Mouse (Mus musculus) induced T-regulatory cell, adult 2 months (primary cell): ENCODE results near the gene Myb.
"Not testable (repeated sequence)": the region's sequence is repeated elsewhere in the genome, so short reads cannot be mapped to it uniquely, and the experiment has no call there.

Source experiments
- DNase-seq: peaks from one replicate; pipeline ENCODE4 v3.0.0-alpha.2; 2012; ENCODE audit warnings: low read depth

Gene Myb

GRCm38 (mm10) chr10:21168466-21168865, 7.7 kb upstream of the Myb start:
- DNase-seq = no peak

- DNase-seq = no peak
Measured at GRCm38 (mm10) chr10:21167842-21168241, 7.1 kb upstream of the Myb start.

DNA sequence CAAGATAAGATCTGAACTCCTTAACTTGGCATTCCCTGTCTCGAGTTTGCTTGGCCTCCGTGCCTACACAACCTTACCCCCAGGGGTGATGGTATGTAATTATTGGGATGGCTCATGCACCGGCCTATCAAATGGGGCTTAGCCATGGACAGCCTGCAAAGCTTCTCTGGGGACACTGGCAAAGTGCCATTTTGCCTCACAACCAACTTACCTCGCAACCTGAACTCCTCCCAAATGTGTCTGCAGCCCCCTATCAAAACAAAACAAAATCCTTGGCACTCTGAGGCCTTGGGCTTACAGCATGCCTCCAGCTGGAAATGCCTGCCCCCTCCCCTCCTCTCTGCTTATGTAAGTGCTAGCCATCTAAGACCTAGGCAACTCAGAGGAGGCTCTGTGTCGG, 6.4 kb upstream of the Myb start:
- DNase-seq = no peak

DNA sequence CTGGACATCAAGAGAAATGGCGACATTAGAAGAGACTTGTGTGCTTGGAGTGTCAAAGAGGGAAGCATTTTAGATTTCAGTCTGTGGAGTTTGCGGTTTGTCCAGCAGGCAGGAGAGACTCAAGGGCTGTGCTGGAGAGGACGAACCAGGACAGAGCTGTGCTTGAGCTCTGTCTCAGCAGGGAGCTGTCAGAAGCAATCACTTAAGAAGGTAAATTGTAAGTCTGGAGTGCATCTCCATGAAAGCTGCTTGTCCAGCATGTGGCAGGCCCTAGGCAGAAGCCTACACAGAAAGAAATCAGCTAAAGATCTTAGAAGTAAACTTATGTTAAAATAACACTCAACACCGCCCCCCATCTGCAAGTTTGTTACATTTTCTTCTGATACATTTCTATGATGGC, 4.6 kb upstream of the Myb start:
- no peak for DNase-seq

DNA sequence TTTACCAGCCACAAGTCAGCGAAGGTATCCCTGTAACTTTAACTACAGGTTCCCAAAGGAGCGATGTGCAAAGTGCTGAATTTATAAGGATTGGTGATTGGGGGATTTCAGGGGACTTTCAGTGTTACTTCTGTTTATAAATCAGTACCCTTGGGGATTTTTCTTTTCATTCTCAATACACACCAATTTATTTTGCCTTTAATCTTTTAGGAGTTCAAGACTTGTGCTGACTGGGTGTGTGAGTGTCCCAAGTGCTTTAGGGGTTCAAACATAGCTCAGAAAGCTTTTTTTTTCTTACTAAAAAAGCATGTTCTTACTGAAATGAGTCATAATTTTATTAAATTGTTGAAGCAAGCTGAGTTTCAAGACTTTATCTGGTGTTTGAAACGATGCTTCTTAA, 1.3 kb upstream of the Myb start:
- peak; percentile 55 for DNase-seq

- peak; percentile 73 for DNase-seq
Measured at GRCm38 (mm10) chr10:21161359-21162094, 743 bp upstream of the Myb start.

DNA sequence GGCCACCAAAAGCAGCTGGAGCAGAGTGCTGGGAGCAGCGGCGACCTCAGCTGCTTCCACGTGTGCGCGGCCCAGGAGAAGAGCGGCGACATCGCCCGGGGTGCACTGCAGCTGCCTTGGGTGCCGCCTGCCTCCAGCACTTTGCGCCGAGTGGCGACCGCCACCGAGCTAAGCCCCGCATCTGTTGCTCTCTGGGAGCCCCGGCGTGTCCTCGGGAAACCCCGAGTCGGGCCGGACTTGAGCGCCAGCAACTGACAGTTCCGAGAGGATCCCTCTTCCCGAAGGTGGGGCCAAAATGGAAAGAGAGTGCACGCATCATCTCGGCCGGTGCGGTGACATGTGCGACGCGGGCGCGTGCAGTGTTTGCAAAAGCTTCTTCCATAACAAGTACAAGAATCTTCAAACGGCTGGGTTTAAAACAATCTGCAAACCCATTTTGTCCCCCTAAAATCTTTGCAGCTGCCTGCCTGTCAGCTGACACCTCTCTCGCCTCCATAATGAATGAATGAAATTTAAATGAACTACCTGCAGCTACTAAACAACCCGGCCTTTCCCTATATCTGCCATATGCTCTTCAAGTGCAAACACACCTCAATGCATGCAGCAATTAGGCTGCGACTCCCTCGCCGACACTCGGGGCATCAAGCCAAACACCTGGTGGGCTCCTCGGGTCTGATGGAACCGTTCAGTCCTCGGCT, 938 bp downstream of the Myb start:
- DNase-seq = peak; percentile 72

DNA sequence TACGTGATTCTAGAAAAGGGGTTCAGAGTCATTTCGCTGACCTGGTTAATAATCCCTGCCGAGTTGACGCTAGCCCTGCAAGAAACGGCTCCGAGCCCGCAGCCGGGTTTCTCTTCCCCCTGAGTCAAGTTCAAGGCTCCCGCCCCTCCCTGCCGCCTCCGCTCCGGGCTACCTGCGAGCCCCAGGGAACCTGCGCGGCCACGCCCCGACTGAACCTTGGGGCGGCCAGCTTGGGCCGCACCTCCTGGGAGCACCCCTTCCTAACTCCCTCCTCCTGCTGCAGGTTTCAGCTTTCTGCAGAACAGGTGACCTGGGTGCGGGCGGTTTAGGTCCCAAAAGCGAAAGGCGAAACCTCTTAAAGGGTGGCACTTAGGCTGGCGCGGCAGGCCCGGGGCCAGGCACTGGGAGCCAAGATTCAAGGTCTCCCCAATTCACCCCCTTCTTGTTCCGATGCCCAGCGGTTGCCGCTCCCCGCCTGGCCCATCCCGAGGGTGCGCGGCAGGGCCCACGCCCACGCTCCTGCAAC, 1.8 kb downstream of the Myb start:
- peak; percentile 89 for DNase-seq

- peak; percentile 83 for DNase-seq
Measured at GRCm38 (mm10) chr10:21158111-21158917, 2.5 kb downstream of the Myb start.

- peak; percentile 57 for DNase-seq
Measured at GRCm38 (mm10) chr10:21156953-21157499, 3.8 kb downstream of the Myb start.

DNA sequence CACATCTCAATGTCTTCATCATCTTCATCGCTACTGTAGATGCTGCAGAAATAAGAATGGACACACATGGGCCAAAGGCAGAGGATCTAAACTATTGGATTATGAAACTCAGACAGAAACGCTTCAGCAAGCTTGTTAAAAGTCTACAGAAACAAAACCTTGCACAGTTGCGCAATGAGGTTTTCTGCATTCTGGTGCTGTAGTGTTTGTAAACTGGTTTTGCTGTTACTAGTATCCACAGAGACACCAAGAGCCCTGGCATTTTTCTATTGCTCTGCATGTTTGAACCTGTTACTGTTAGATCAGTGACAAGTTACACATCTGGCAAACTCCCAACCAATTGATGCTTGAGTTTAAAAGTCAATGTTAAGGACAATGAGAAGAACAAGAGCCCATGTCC, 4.4 kb downstream of the Myb start:
- DNase-seq = no peak

DNA sequence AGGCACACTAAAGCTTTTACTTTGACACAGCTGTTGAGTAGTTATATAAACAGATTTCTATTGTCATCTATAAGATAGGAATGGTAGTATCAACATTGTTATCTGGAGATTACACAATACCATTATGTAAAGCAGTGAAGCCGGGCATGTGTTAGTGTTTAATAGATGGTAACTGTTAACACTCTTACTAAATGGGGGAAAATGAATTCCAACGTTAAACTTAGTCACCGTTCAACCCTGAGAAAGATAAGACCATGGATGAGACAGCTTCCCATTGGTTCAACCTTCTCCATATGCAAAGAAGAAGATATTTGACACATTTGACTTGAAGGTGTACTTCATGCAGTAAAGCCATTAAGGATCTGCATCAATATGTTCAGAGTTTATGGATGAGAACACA, 5.9 kb downstream of the Myb start:
- DNase-seq = no peak

GRCm38 (mm10) chr10:21153433-21153832, 7.4 kb downstream of the Myb start:
- DNase-seq = no peak

DNA sequence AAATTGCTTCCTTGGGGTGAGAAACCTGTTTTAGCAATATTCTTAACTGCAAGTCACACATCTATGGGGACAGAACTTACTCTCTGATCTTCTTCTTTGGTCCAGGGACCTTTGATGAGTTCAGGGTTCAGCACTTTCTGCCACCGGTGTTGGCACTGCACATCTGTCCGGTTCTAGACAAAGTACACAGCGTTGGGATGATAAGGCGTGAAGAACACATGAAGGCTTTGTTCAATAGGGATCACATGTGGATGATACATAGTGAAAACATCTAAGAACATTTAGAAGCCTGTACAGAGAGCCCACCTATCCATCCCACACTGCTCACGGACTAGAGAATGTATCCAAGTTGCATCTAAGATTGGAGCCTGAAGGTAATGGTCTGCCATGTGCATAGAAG, 8.0 kb downstream of the Myb start:
- no peak for DNase-seq

DNA sequence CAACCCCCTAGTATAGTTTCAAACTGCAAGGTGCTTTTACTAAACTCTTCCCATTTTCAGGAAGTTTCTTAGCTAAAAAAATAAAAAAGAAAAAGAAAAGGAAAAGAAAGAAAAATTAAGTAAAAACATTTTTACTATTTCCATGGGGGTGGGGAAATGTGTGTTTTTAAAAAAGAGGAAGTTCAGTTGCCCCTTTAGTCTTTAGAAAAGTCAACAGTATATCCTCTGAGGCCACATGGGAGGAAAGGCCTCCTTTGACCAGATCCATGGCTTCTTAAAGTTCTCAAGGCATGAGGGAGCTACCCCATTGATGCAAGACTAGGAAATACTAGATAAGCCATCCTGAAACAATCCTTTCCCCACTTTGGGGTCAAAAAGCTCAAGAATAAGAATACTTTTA, 9.5 kb downstream of the Myb start:
- DNase-seq = no peak

- DNase-seq = not testable (repeated sequence)
Measured at GRCm38 (mm10) chr10:21149945-21150344, 10.8 kb downstream of the Myb start.

DNA sequence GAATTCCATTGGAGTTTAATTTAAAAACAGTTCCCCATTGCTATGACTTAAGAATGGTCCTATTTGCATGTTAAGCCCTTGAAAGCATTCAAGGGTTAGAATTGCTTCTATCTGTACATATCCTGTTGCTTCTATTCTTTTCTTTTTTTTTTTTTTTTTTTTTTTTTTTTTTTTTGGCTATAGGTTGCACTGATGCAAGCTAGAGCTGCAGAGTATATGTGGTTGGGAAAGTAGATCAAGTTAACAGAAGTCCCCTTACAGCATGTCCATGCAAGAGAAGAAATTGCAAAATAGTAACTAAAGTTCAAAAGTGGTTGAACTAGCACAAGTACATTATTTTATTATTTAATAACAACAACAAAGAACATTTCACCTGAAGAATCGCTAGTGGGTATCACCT, 14.1 kb downstream of the Myb start:
- no peak for DNase-seq

- DNase-seq = no peak
Measured at GRCm38 (mm10) chr10:21146263-21146662, 14.5 kb downstream of the Myb start.

GRCm38 (mm10) chr10:21144627-21145504, 15.9 kb downstream of the Myb start:
- DNase-seq = peak; percentile 27

DNA sequence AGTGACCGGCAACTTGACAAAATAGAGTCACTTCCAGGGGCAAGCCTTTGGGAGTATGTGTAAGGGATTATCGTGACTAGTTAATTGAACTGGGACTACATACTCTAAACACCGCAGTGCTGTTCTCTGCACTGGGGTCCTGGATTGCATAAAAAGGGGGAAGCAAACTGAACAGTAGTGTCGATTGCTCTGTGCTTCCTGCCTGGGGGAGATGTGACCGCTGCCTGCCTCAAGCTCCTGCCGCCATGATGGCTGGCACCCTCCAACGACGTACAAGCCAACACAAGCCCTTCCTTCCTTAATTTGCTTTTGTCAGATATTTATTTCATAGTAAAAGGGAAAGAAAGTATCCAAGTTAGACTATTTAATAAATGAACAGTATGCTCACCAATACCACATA, 25.5 kb downstream of the Myb start:
- DNase-seq = no peak

GRCm38 (mm10) chr10:21130901-21131493, 29.8 kb downstream of the Myb start:
- DNase-seq = peak; percentile 30
